Comparison of ENCODE assay signal across 11 mouse cellular contexts in genomic region chr17:28846974-28847617, GRCm38 (mm10). TPM values are rescaled to one million over a fixed set of nuclear protein-coding genes. Genes with fewer than 3 reads are reported as not detected.
DNase-seq lines count a peak whose midpoint lies in the region; ATAC-seq and TF ChIP-seq lines count a peak whose summit lies in the region.
"Had no signal": no experiment of that assay in that cellular context is flagged by ENCODE, and none has a peak within 500 bp of the region (broad histone marks: within the 10 kb centered on the region; RNA-seq: fewer than 3 reads in every experiment).

No protein-coding gene starts in this region.

- no peak for DNase-seq in frontal cortex, postnatal 25 days (ENCODE audit: low spot score in 2 of 2)
- peak; percentile 35 for DNase-seq in lung, postnatal 0 days (ENCODE audit: low spot score)
- no peak for DNase-seq in lung, adult 2 months
- no peak for DNase-seq in spleen, adult 18-20 months
- DNase-seq in cerebellum, adult 18-20 months = no peak
- DNase-seq in urinary bladder, postnatal 10 days (ENCODE audit: low spot score) = no peak
- DNase-seq: kidney, postnatal 14 days had no signal

- H3K36me3 ChIP-seq in lung, postnatal 0 days (ENCODE audit: insufficient read depth, low read length) = no peaks in the 10 kb centered on the region
- H3K36me3 ChIP-seq in liver, embryonic 16.5 days (ENCODE audit: control insufficient read depth, insufficient read depth) = no peaks in the 10 kb centered on the region
- H3K36me3 ChIP-seq: heart, embryonic 13.5 days had no signal

- TF ChIP-seq CTCF in lung, postnatal 0 days (IDR thresholded peaks at IDR 0.05) = no peak
- TF ChIP-seq CTCF in lung, adult 2 months (IDR thresholded peaks at IDR 0.05; ENCODE audit: insufficient read depth, low read length) = no peak

- ATAC-seq in frontal cortex, adult (ENCODE audit: low TSS enrichment) = peak; percentile 77; the same call in 1 of the 2 replicates
- peak; percentile 67 for ATAC-seq in lung, postnatal 0 days
- ATAC-seq in liver, embryonic 16.5 days (ENCODE audit: low read depth) = peak; percentile 72

- 18% methylated on average over 11 of the region's 11 CpGs for WGBS in lung, postnatal 0 days
- WGBS in lung, adult 2 months = 30% methylated on average over 11 of the region's 11 CpGs
- WGBS in liver, embryonic 16.5 days (ENCODE audit: insufficient replicate concordance) = 19% methylated on average over 11 of the region's 11 CpGs

- no peaks in the 10 kb centered on the region for H3K27me3 ChIP-seq in lung, postnatal 0 days (replicated peaks; ENCODE audit: insufficient read depth, low read length)
- no peaks in the 10 kb centered on the region for H3K27me3 ChIP-seq in liver, embryonic 16.5 days (ENCODE audit: control insufficient read depth, insufficient read depth, low read depth, low read length)
- H3K27me3 ChIP-seq: heart, embryonic 13.5 days had no signal

- no peak for TF ChIP-seq POLR2A in lung, adult 2 months (IDR thresholded peaks at IDR 0.05; ENCODE audit: borderline replicate concordance, extremely low read depth, low read depth, low read length)

- no peak overlapping the region for H3K4me2 ChIP-seq in lung, postnatal 0 days (replicated peaks; ENCODE audit: low read depth, low read length)
- H3K4me2 ChIP-seq in liver, embryonic 16.5 days (ENCODE audit: low read depth, low read length) = no peak overlapping the region
- H3K4me2 ChIP-seq: heart, embryonic 13.5 days had no signal

- H3K4me1 ChIP-seq in lung, postnatal 0 days (ENCODE audit: insufficient read depth, low read depth, low read length) = no peaks in the 10 kb centered on the region
- H3K4me1 ChIP-seq in lung, adult 2 months (ENCODE audit: control insufficient read depth, insufficient read depth, low read length) = no peaks in the 10 kb centered on the region
- H3K4me1 ChIP-seq in liver, embryonic 16.5 days (ENCODE audit: control insufficient read depth, low read depth, low read length) = peaks cover 8% of the 10 kb centered on the region

- no peaks in the 10 kb centered on the region for H3K9me3 ChIP-seq in lung, postnatal 0 days (ENCODE audit: low read length)
- no peaks in the 10 kb centered on the region for H3K9me3 ChIP-seq in liver, embryonic 16.5 days (replicated peaks; ENCODE audit: control insufficient read depth, low read length)
- H3K9me3 ChIP-seq: heart, embryonic 13.5 days had no signal

- no peak overlapping the region for H3K4me3 ChIP-seq in lung, postnatal 0 days (ENCODE audit: low read depth, low read length)
- no peak overlapping the region for H3K4me3 ChIP-seq in lung, adult 2 months (replicated peaks; ENCODE audit: extremely low read depth, low read depth, low read length)
- H3K4me3 ChIP-seq in liver, embryonic 16.5 days (ENCODE audit: low read depth, low read length) = no peak overlapping the region
- H3K4me3 ChIP-seq: heart, embryonic 13.5 days had no signal

- TF ChIP-seq EP300 in lung, postnatal 0 days (IDR thresholded peaks at IDR 0.05) = no peak

- no peak overlapping the region for H3K27ac ChIP-seq in lung, postnatal 0 days (ENCODE audit: low read length)
- H3K27ac ChIP-seq in liver, embryonic 16.5 days (ENCODE audit: low read length) = no peak overlapping the region
- H3K27ac ChIP-seq: heart, embryonic 13.5 days had no signal

- H3K9ac ChIP-seq in lung, postnatal 0 days (replicated peaks; ENCODE audit: low read depth) = no peak overlapping the region
- H3K9ac ChIP-seq in liver, embryonic 16.5 days (ENCODE audit: low read depth, low read length) = peak overlapping the region; percentile 24; the same call in 1 of the 2 replicates
- H3K9ac ChIP-seq: heart, embryonic 13.5 days had no signal

RNA-seq across cellular contexts. Expression of gene Pnpla1, which starts 11.1 kb away (rescaled TPM):
- polyA plus RNA-seq in lung, postnatal 0 days (2015; fragmentation: Nextera tagmentation; extraction: Ambion mirVana) = 0.04 TPM in 1 of 2 replicates, not detected in the other
- polyA plus RNA-seq in lung, adult 2 months (2012; rRNA removed) = 0.12 and 3.9 TPM in 2 replicates
- polyA plus RNA-seq in liver, embryonic 16.5 days (2015; fragmentation: Nextera tagmentation; extraction: Ambion mirVana) = 0.08 and 0.12 TPM in 2 replicates
- polyA plus RNA-seq: heart, embryonic 13.5 days; limb, embryonic 11.5 days had no signal

RNA-seq across cellular contexts. Expression of gene Brpf3, which starts 46.2 kb away (rescaled TPM):
- polyA plus RNA-seq in lung, postnatal 0 days (2015; fragmentation: Nextera tagmentation; extraction: Ambion mirVana) = 6.0 and 6.2 TPM in 2 replicates
- 24.7 and 26.3 TPM in 2 replicates for polyA plus RNA-seq in lung, adult 2 months (2012; rRNA removed)
- 66.7 and 67.1 TPM in 2 replicates for polyA plus RNA-seq in liver, embryonic 16.5 days (2015; fragmentation: Nextera tagmentation; extraction: Ambion mirVana)
